Mouse (Mus musculus) heart, embryonic 13.5 days (tissue): Measurements from ENCODE around the gene Plch2. TPM values are rescaled to one million over a fixed set of nuclear protein-coding genes. Genes with fewer than 3 reads are reported as not detected.

ENCODE experiments used
- ATAC-seq: fragments of 200-750 bp; cut with Nextera tagmentation; 2 replicates; pipeline ENCODE4 v1.8.0; 2017; ENCODE audit warnings: moderate TSS enrichment; ENCODE audit not compliant: insufficient number of reproducible peaks, low FRiP score, low TSS enrichment; ENCODE audit errors: extremely low read depth
- H3K27ac ChIP-seq: fragments of 300-500 bp; sonication (generic); replicated peaks from 2 replicates; pipeline ENCODE4 v1.5.1; 2015; ENCODE audit warnings: moderate library complexity, mild to moderate bottlenecking, inconsistent platforms
- H3K27me3 ChIP-seq: fragments of 300-500 bp; sonication (generic); replicated peaks from 2 replicates; pipeline ENCODE4 v1.6.1; 2015; ENCODE audit warnings: mild to moderate bottlenecking, inconsistent platforms
- H3K36me3 ChIP-seq: fragments of 300-500 bp; sonication (generic); 2 replicates; pipeline ENCODE4 v1.6.1; 2015; ENCODE audit warnings: mild to moderate bottlenecking, inconsistent platforms
- H3K4me1 ChIP-seq: fragments of 300-500 bp; sonication (generic); 2 replicates; pipeline ENCODE4 v1.6.1; 2015; ENCODE audit warnings: inconsistent platforms
- H3K4me2 ChIP-seq: fragments of 300-500 bp; sonication (generic); 2 replicates; pipeline ENCODE4 v1.6.1; 2015; ENCODE audit warnings: inconsistent platforms, mild to moderate bottlenecking, moderate library complexity
- H3K4me3 ChIP-seq: fragments of 300-500 bp; sonication (generic); 2 replicates; pipeline ENCODE4 v1.5.1; 2015; ENCODE audit warnings: moderate library complexity, mild to moderate bottlenecking, inconsistent platforms
- H3K9ac ChIP-seq: fragments of 300-500 bp; sonication (generic); 2 replicates; pipeline ENCODE4 v1.6.1; 2015; ENCODE audit warnings: inconsistent platforms, mild to moderate bottlenecking, moderate library complexity
- H3K9me3 ChIP-seq: fragments of 300-500 bp; sonication (generic); 2 replicates; pipeline ENCODE4 v1.6.1; 2016; ENCODE audit warnings: inconsistent platforms
- WGBS: fragments of 180-500 bp; shearing (Covaris S2); methylation state at CpG from one replicate; pipeline ENCODE4 v1.1.7; 2015; ENCODE audit warnings: mixed read lengths; 5-methylcytosine and 5-hydroxymethylcytosine counted together
- polyA plus RNA-seq: library from polyadenylated mRNA; unstranded; fragments of >200 nt; fragmentation: Nextera tagmentation; extraction: Ambion mirVana; gene quantifications from 2 replicates; pipeline ENCODE4 v1.2.1, GENCODE M21; 2015

Gene Plch2
- polyA plus RNA-seq, 1 experiment from 2014 or later: 0.51 TPM

- Histone ChIP-seq H3K36me3 (no peaks in the 10 kb centered on the region), H3K27ac (no peak overlapping the region), H3K4me3 (no peak overlapping the region), H3K4me1 (peaks cover 5% of the 10 kb centered on the region; the same call in 1 of the 2 replicates), H3K9me3 (no peaks in the 10 kb centered on the region), H3K4me2 (no peak overlapping the region), H3K9ac (no peak overlapping the region), H3K27me3 (peaks cover 98% of the 10 kb centered on the region)
- WGBS: 4% methylated on average over 26 of the region's 26 CpGs
- ATAC-seq: no peak
Observed at GRCm38 (mm10) chr4:154952461-154953241, 103.9 kb downstream of the Plch2 start.

- no peak for ATAC-seq
- no peak overlapping the region for H3K4me2 ChIP-seq
Observed at GRCm38 (mm10) chr4:154949589-154949982, 107.0 kb downstream of the Plch2 start.

GRCm38 (mm10) chr4:154948940-154949588, 107.5 kb downstream of the Plch2 start:
- Histone ChIP-seq H3K4me1 (peaks cover 14% of the 10 kb centered on the region), H3K27ac (no peak overlapping the region), H3K9me3 (no peaks in the 10 kb centered on the region), H3K27me3 (peaks cover 73% of the 10 kb centered on the region), H3K4me3 (no peak overlapping the region), H3K9ac (no peak overlapping the region), H3K4me2 (no peak overlapping the region), H3K36me3 (no peaks in the 10 kb centered on the region)
- WGBS: 67% methylated on average over 6 of the region's 6 CpGs
- ATAC-seq: no peak

More at GRCm38 (mm10) chr4:154949589-154949982, 107.0 kb downstream of the Plch2 start:
- Histone ChIP-seq H3K9me3 (no peaks in the 10 kb centered on the region), H3K27me3 (peaks cover 78% of the 10 kb centered on the region), H3K9ac (no peak overlapping the region), H3K4me3 (no peak overlapping the region), H3K36me3 (no peaks in the 10 kb centered on the region), H3K4me1 (peaks cover 13% of the 10 kb centered on the region), H3K27ac (no peak overlapping the region)
- whole genome bisulfite sequencing: 9% methylated on average over 16 of the region's 16 CpGs

GRCm38 (mm10) chr4:154948066-154948939, 108.3 kb downstream of the Plch2 start:
- 45% methylated on average over 14 of the region's 14 CpGs for WGBS
- H3K27ac ChIP-seq: no peak overlapping the region
- H3K9ac ChIP-seq: 0 out of 2 replicates have a peak overlapping the region, but pooled peaks have one; percentile 5
- no peak overlapping the region for H3K4me3 ChIP-seq
- H3K9me3 ChIP-seq: no peaks in the 10 kb centered on the region
- H3K4me1 ChIP-seq: peaks cover 18% of the 10 kb centered on the region
- no peak for ATAC-seq
- H3K4me2 ChIP-seq: no peak overlapping the region
- H3K36me3 ChIP-seq: no peaks in the 10 kb centered on the region
- H3K27me3 ChIP-seq: peaks cover 65% of the 10 kb centered on the region

GRCm38 (mm10) chr4:154946319-154946718, 110.3 kb downstream of the Plch2 start:
- Histone ChIP-seq H3K9me3 (no peaks in the 10 kb centered on the region), H3K27ac (no peak overlapping the region), H3K4me3 (peak overlapping the region; percentile 33), H3K27me3 (peaks cover 46% of the 10 kb centered on the region), H3K36me3 (no peaks in the 10 kb centered on the region), H3K9ac (peak overlapping the region; percentile 74), H3K4me2 (peak overlapping the region; percentile 67), H3K4me1 (peaks cover 15% of the 10 kb centered on the region)
- 3% methylated on average over 8 of the region's 8 CpGs for WGBS
- peak; percentile 72; the same call in 1 of the 2 replicates for ATAC-seq

- peaks cover 29% of the 10 kb centered on the region for H3K27me3 ChIP-seq
- H3K4me3 ChIP-seq: no peak overlapping the region
- no peak overlapping the region for H3K4me2 ChIP-seq
- no peaks in the 10 kb centered on the region for H3K9me3 ChIP-seq
- peaks cover 15% of the 10 kb centered on the region for H3K4me1 ChIP-seq
- no peaks in the 10 kb centered on the region for H3K36me3 ChIP-seq
- H3K9ac ChIP-seq: no peak overlapping the region
- ATAC-seq: peak; percentile 37; the same call in 1 of the 2 replicates
- H3K27ac ChIP-seq: no peak overlapping the region
- WGBS: 13% methylated on average over 2 of the region's 2 CpGs
Observed at GRCm38 (mm10) chr4:154944121-154944590, 112.4 kb downstream of the Plch2 start.

- peaks cover 15% of the 10 kb centered on the region for H3K4me1 ChIP-seq
- H3K9me3 ChIP-seq: no peaks in the 10 kb centered on the region
- H3K27ac ChIP-seq: no peak overlapping the region
- peaks cover 23% of the 10 kb centered on the region for H3K27me3 ChIP-seq
- WGBS: 61% methylated on average over 6 of the region's 6 CpGs
- ATAC-seq: no peak
- no peak overlapping the region for H3K4me3 ChIP-seq
- H3K36me3 ChIP-seq: no peaks in the 10 kb centered on the region
- no peak overlapping the region for H3K4me2 ChIP-seq
- no peak overlapping the region for H3K9ac ChIP-seq
Observed at GRCm38 (mm10) chr4:154943323-154944039, 113.1 kb downstream of the Plch2 start.

GRCm38 (mm10) chr4:154942632-154943322, 113.8 kb downstream of the Plch2 start:
- Histone ChIP-seq H3K4me3 (no peak overlapping the region), H3K27ac (no peak overlapping the region), H3K4me1 (peaks cover 15% of the 10 kb centered on the region), H3K4me2 (no peak overlapping the region), H3K27me3 (peaks cover 16% of the 10 kb centered on the region), H3K9me3 (no peaks in the 10 kb centered on the region), H3K36me3 (no peaks in the 10 kb centered on the region), H3K9ac (no peak overlapping the region)
- ATAC-seq: no peak
- WGBS: 74% methylated on average over 10 of the region's 10 CpGs

- peaks cover 16% of the 10 kb centered on the region for H3K27me3 ChIP-seq
- H3K9ac ChIP-seq: no peak overlapping the region
- no peaks in the 10 kb centered on the region for H3K36me3 ChIP-seq
- 72% methylated on average over 5 of the region's 5 CpGs for WGBS
- peaks cover 15% of the 10 kb centered on the region for H3K4me1 ChIP-seq
- H3K9me3 ChIP-seq: no peaks in the 10 kb centered on the region
- H3K27ac ChIP-seq: no peak overlapping the region
- ATAC-seq: no peak
- H3K4me3 ChIP-seq: no peak overlapping the region
- H3K4me2 ChIP-seq: no peak overlapping the region
Observed at GRCm38 (mm10) chr4:154941831-154942230, 114.8 kb downstream of the Plch2 start.

- no peak overlapping the region for H3K4me3 ChIP-seq
- peaks cover 8% of the 10 kb centered on the region for H3K27me3 ChIP-seq
- no peak overlapping the region for H3K9ac ChIP-seq
- no peak overlapping the region for H3K4me2 ChIP-seq
- ATAC-seq: no peak
- H3K4me1 ChIP-seq: peaks cover 5% of the 10 kb centered on the region; the same call in 1 of the 2 replicates
- H3K27ac ChIP-seq: no peak overlapping the region
- no peaks in the 10 kb centered on the region for H3K36me3 ChIP-seq
- H3K9me3 ChIP-seq: no peaks in the 10 kb centered on the region
- WGBS: 74% methylated on average over 2 of the region's 2 CpGs
Observed at GRCm38 (mm10) chr4:154940156-154940555, 116.4 kb downstream of the Plch2 start.
